Mouse (Mus musculus): ENCODE measurements around the gene Rab25. TPM values are rescaled to one million over a fixed set of nuclear protein-coding genes. Genes with fewer than 3 reads are reported as not detected.

Gene Rab25
- total RNA-seq, 2 experiments from 2014 or later = not detected

DNA sequence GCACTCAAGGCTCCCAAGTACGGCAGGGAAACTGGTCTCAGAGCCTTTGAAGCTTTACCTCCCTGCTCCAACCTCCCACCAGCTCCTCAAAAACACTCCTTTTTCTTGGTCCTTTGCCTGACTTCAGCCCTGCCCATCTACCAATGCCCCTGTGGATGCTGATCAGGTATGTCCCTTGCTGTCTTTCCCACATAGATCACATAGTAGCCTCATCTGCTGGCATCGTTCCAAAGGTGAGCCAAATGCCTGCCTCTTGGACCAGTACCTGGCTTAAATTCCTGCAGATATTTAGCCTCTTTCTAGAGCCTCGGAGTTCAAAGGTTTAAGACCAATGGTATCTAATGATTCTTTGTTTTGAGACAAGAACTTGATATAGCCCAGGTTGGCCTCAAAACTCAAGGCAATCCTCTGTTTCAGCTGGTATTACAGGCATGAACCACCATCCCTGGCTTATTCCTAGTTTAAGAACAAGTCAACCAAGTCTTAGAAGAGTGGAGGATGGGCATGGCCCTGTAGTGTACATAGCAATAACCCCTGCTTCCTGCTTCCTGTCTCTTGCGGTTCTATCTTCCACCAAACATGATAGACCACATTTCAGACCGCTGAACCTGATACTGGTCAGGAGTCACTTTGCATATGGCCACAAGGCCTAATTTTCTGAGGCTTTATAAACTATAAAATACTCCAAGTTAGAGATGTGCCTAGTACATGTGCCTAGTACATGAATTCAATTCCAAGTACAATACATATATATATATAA lies 4.3 kb downstream of the Rab25 start:
- no peak for DNase-seq
- intact Hi-C loops (cut with DNase I) = no loop called here

DNA sequence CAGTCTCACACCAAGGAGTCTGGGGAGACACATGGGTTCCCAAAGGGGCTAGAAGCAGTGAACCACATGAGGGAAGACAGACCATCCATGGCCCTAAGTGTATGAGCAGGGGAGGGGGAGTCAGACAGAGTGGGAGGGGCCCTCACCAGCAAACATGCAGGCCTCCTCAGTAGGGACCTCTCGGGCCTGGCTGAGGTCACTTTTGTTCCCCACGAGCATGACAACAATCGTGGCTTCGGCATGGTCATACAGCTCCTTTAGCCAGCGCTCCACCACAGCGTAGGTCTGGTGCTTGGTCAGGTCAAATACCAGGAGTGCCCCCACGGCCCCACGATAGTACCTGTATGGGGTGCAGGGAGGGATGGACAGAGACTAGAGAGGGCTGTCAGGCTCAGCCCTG lies 4.9 kb downstream of the Rab25 start:
- DNase-seq = no peak
- intact Hi-C loops (cut with DNase I) = no loop called here

DNA sequence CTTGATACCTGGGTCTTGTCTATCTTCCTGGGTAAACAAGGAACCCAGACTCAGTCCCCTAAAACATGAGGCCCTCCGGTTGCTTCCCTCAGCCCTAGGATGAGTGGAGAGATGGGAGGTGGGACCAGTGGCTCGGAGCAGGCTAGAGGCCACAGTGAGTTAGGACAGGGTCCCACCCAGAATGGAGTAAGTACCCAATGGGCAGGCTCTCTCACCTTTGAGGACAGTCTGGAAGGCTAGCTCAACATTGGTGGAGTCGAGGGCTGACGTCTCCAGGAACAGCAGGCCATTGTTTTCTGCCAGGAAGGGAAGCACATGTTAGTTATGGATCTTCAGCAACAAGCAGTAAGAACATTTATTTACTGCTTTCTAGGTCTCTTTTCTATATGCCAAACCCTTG lies 5.6 kb downstream of the Rab25 start:
- no peak for DNase-seq
- intact Hi-C loops (cut with DNase I) = no loop called here

DNA sequence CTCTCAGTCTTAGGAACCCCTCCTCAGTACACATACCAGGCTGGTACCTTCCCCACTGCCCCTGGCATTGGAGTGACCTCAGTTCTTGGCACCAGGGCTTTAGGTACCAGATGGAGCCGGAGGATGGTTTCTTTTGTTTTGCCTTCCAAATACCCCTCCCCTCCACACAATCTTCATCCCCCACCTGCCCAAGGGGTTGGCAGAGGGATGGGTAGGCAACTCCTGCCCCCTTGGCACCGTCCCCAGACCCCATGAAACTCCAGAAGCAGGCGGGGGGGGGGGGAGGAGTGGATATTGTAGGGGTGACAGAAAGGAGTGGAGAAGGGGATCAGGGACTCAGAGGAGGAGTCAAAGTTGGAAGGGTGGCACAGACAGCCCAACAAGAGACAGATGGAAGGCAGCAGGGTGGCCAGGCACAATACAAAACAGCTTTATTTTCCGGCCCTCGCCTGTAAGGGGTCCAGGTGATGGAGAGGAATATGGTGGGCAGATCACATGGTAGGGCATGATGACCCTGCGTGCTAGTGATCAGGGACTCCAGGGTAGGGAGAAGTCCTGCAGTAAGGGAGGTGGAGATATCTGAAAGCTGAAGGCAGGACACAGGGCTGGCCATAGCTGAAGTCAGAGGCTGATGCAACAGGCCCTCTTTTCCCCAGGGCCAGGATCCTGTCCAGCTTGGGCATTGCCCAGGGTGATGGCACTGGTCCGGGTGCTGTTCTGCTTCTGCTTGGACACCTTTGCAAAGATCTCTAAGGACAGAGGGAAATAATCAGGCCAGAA lies 6.3 kb downstream of the Rab25 start:
- intact Hi-C loops (cut with DNase I) = no loop called here
- DNase-seq = no peak

DNA sequence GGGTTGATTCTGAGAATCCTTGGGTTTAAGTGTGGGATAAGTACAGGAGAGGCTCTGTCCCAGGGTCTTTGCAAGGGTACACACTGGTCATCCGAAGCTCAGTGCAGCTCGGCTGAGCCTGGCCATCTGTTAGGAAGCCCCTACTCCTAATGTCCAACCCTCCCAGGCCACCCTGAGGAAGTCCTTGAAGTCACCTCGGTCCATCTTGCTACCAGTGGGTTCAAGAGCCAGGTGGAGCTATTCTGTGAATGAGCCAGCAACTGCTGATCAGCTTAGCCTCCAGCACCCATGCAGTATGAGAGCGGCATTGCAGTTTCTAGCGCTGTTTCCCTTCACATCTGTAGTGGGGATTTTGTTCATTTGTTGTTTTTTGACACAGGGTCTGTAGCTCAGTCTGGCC lies 8.0 kb downstream of the Rab25 start:
- intact Hi-C loops (cut with DNase I) = no loop called here
- no peak for DNase-seq

DNA sequence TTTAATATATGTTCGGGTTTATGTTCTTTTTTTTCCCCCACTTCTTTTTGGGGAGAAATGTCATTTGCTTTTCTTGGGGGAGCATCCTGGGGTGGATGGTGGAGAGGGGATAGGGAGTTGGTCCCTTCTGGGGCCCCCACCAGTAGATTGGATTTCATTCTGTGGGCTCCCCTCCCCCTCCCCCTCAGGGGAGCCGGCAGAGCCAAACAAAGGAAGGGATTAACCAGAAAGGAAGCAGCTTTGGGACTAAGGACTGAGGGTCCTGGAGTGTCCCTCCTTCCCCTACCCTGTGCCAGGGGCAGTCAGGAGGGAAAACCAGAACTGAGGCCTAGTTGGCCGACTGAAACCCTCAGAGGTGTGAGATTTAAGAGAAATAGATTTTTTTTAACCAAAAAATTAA lies 8.7 kb downstream of the Rab25 start:
- intact Hi-C loops (cut with DNase I) = no loop called here
- DNase-seq = no peak

DNA sequence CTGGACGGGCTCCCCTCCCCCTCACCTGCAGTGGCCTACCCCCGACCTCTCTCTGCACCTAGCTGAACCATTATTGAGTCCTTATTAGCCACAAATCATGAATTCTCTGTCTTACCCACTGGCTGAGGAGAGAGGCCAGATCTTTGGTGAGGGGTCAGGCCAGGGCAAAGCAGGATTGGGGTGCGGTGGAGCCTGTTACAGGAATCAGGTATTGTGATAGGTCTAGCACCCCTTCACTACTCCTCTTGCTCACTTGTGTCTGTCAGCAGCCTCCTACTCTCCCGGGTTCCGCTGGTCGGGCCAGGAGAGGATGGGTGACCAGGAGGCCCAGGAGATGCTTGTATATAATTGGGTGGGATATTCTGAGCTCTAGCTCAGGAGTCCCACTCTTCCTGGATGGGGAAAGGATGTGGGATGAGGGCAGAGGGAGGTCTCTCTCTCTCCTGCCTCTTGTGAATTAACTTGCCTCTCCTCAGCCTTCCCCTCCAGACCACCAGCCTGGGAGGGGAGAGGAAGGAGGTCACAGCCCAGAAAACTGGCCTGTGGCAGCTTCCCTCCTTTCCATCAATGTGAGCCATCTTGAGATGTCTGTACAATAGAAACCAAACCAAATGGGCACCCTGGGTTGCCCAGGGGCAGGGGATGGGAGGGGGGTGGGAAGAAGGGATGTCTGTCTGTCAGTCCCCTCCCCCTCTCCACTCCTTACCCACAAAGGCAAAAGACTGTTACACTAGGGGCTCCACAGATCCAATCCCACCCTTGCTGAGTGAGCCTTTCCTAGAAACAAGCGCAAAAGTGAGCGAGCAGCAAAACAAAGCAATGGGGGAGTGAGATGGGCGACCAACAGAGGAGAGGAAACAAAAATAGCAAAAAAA lies 9.6 kb downstream of the Rab25 start:
- intact Hi-C loops (cut with DNase I) = no loop called here
- DNase-seq = no peak

DNA sequence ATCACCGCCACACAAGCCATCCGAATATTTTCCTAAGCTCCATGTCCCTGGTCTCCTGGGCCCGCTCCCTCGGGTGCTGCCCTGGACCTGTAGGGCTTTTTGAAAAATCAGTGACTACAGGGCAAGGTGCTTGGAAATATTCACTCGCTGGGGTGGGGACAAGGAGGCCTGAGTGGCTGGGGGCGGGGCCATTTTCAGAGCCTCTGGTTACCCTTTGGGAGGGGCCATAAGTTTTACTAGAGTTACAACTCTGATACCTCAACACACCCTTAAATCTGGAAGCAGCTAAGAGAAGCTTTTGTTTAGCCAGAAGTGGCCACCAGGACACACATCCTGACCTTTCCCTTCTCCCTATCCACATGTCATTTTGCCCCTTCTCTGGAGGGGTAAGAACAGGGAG lies 11.0 kb downstream of the Rab25 start:
- DNase-seq = no peak
- intact Hi-C loops (cut with DNase I) = no loop called here

DNA sequence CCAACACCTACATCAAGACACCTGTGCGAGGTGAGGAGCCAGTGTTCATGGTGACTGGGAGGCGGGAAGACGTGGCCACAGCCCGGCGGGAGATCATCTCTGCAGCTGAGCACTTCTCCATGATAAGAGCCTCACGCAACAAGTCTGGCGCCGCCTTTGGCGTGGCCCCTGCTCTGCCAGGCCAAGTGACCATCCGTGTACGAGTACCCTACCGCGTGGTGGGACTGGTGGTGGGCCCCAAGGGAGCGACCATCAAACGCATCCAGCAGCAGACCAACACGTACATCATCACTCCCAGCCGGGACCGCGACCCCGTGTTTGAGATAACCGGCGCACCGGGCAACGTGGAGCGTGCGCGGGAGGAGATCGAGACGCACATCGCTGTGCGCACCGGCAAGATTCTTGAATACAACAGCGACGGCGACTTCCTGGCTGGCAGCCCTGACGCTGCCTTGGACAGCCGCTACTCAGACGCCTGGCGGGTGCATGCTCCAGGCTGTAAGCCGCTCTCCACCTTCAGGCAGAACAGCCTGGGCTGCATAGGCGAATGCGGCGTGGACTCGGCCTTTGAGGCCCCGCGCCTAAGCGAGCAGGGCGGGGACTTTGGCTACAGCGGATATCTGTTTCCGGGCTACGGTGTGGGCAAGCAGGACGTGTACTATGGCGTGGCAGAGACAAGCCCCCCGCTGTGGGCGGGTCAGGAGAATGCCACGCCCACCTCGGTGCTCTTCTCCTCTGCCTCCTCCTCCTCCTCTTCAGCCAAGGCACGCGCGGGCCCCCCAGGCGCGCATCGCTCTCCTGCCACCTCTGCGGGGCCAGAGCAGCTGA lies 11.8 kb downstream of the Rab25 start:
- DNase-seq = peak; percentile 76 to 80
- intact Hi-C loops (cut with DNase I) = no loop called here

DNA sequence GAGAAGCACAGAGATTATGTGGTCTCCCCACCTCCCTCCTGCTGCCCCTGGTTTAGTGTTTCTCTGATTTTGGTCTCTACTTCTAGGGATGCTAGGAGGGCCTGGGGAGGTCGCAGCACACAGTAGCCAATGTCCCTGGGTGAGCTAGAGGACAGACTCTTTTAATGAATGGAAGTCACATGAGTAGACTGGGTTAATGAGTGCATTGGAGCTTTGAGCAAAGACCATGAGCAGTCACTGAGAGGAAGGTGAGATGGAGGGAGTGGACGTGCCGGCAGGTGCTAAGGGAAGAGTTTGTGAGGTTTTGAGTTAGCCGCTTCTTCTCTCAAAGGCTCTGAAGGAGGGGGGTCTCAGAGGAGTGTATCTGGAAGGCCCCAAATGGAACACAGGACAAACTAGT lies 12.6 kb downstream of the Rab25 start:
- intact Hi-C loops (cut with DNase I) = no loop called here
- no peak for DNase-seq

DNA sequence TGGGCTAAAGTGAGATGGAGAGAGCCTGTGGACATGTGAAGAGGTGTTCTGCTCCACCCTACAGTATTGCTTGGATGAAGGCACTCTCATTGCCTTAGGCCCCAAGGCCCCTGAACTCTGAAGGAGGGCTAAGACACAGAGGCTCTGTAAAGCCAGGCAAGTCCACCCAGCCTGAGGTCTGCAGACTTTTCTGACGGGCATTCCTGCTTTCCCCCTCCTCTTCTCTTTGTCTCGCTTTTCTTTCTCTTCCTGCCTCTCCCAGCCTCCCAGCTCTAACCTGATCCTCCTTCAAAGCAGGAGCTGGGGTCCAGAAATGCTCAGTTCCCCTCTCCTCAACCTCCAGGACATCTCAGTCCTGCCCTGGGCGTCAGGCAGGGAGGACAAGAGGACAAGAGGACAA lies 13.1 kb downstream of the Rab25 start:
- intact Hi-C loops (cut with DNase I) = no loop called here

DNA sequence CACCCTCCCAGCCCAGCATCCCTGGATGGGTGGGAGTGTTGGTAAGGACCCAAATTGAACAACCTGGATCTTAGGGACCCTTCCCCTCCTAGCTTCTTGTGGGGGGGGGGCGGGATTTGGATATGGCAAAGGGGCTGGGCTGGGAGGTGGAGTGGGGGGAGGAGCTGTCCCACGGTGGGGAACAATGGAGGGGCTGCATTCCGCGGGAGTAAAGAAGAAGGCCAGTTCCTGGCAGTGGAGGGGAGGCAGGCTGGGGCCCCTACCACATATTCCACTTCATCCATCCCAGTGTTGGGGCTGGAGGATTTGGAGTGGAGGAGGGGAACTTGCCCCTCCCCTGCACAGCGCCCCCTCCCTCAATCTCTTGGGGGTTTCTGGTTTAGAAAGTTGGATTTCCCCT lies 14.4 kb downstream of the Rab25 start:
- DNase-seq = no peak
- intact Hi-C loops (cut with DNase I) = no loop called here

More for the DNA sequence above, 13.1 kb downstream of the Rab25 start:
- DNase-seq = no peak

DNA sequence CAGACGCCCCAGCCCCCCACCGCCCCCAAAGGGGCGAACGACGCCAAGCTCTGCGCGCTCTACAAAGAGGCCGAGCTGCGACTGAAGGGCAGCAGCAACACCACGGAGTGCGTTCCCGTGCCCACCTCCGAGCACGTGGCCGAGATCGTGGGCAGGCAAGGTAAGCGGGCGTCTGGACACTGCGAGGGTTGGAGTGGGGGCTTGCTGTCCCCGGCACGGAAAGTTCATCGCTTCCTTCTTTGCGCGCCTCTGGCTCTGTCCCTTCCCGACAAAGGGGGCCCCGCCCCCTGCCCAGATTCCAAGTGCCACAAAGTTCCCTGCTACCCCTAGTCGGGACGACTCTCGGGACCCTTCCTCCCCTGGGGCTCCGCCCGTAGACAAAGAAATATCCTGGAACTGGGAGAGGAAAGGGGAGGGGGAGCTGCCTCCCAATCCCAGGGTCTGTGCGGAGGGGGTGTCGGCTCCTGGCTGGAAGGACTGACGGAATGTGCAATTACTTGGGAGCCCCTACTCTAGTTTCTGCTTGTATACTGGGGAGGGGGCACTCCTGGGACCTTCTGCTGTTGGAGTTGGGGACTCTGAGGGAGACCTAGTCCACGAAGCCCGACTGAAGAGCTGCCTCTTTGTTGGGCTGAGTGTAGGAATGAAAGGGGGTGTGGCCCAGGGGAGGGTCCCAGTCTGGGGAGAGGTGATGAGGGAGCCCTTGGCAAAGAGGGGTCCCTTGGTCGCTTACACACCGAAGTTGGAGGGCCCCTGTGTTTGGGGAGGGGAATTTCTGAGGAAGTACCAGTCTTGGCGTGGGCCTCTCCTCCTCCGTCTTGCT lies 15.2 kb downstream of the Rab25 start:
- peak in 1 of 2 experiments; percentile 32 for DNase-seq
- intact Hi-C loops (cut with DNase I) = no loop called here

DNA sequence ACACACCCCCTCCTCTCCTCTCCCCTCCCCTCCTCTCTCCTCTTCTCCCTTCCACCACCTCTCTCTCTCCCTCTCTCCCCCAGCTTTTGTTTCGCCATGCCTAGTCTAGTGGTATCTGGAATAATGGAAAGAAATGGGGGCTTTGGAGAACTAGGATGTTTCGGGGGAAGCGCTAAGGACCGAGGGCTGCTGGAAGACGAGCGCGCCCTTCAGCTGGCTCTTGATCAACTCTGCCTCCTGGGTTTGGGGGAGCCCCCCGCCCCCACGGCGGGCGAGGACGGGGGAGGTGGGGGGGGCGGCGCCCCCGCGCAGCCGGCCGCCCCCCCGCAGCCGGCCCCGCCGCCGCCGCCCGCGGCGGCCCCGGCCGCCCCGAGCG lies 15.8 kb downstream of the Rab25 start, which contains the start of gene Mex3a:
TSS of gene Mex3a (plus strand) at position 97 of the 376 bp plus-strand sequence.
- intact Hi-C loops (cut with DNase I) = no loop called here
- DNase-seq = peak in 1 of 2 experiments; percentile 12

DNA sequence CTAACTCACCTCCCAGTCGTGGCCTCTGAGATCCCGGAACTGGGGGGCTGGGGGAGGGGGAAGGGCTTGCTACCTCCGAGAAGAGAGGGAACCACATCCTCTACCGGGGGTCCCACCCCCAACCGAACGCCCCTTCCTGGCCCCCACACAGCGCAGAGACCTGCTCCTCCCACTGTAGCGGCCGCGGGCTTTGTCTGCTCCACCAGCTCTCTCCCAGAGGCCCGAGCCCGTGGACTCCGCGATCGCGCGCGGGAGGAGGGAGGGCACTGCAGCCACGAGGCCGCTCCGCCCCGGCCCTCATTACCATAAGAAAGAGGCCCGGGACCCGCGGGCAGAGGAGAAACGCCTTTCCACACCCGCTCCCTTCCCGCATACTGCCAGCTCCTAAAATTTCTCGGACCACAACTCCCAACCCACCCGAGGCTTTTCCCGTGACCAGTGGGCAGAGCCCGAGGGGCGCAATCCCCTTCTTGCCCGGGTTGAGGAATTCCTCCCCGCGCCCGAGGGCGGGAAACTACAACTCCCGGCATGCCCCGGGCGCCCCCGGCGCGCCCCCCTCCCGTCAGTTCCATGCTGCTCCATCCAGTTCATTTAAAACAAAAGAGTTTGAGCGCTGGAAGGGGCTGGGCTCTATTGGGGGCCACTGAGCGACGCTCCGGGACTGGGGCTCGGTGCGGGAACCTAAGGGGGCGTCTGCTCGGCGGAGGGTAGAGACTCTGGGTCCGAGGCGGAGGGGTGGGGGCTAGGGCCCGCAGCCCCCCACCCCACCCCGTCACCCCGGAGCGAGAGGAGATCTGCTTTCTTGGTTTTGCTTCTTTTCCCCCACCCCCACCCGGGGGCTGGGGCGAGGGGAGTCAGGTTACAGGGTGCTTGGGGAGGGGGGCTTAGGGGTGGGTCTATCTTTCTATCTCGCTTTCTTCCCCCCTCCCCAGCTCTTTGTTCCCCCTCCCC lies 16.5 kb downstream of the Rab25 start:
- intact Hi-C loops (cut with DNase I) = no loop called here
- DNase-seq = peak; percentile 92

DNA sequence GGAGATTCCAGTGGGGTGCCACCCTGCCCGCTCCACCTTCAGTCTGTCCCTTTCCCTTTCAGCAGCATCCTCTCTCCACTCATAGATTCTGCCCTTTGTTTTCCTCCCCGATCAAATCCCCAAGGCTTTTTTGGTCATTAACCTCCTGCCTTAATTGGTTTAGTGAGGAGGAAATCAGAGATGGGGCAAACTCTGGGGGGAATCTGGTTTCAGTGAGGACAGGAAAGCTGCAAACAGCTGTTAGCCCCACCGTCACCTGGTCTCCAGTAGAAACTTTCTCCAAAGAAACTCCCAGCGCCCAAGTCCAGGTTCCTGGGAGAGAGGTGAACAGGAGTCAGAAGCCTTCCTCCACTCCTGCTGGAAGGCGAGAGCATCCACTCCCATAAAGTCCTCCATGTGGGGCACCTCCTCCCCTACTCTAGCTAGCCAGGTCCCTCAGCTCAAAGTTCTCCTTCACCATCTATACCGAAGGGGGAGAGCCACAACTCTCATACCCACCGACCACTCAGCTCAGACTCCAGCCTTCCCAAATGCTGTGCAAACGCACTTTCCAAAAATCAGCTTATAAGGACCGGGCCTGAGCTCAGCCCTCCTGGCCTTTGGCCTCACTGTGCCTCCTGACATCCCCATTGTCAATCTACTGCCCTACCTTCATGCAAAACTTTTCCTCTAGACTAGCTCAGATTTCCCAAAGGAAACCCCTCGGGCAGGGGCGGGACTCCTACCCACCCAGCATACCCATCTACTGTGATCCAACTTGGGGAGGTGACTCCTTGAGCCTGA lies 17.8 kb downstream of the Rab25 start:
- intact Hi-C loops (cut with DNase I) = no loop called here

DNA sequence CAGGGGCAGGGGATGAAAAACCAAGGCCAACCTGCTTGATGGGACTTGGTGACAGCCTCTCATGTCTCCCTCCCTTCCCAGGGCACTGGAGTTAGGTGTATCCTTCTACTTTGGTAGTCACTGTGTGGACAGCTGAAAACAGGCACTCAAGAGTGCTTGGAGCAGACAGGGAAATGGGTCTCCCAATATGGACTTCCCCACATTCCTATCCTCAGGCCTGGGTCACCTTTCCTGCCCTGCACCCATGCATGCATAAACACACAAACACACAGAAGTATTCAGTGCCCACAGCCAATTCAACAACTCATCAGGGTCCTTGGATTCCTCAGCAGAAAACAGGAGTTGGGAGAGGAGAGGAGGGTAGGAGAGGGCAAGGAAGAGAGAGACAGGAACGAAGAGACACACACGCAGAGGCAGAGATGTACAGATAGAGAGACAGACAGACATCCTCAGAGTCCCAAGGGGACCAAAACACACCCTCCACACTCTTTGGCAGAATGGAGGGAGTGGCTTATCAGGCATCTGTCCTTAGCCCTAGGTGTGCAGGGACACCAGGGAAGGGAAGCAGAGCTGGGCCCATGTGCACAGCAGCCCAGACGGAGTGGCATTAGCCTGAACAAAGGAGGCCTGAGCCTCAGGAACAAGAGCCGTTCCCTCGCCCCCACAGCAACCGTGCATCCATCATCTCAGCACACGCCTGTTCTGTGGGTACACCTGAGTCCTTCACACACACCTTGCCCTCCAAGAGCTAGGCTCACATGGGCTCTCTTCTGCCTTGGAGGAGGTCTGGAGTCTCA lies 18.7 kb downstream of the Rab25 start:
- intact Hi-C loops (cut with DNase I) = no loop called here
- no peak for DNase-seq

More for the DNA sequence above, 17.8 kb downstream of the Rab25 start:
- DNase-seq = no peak

Data from heart, postnatal 10 days (tissue).